Mouse (Mus musculus) midbrain, postnatal 0 days (tissue): ENCODE results near the gene Vmn1r85. TPM values are rescaled to one million over a fixed set of nuclear protein-coding genes. Genes with fewer than 3 reads are reported as not detected.
"Not testable (repeated sequence)": the region's sequence is repeated elsewhere in the genome, so short reads cannot be mapped to it uniquely, and the experiment has no call there.

Experiments
- ATAC-seq: fragments of 200-750 bp; cut with Nextera tagmentation; 2 replicates; pipeline ENCODE4 v1.8.0; 2017; ENCODE audit warnings: moderate number of reproducible peaks, mild to moderate bottlenecking, moderate TSS enrichment, moderate library complexity; ENCODE audit not compliant: low FRiP score
- DNase-seq: peaks from one replicate; pipeline ENCODE4 v3.0.0-alpha.2; 2015; ENCODE audit warnings: low spot score
- H3K27ac ChIP-seq: fragments of 300-500 bp; sonication (generic); 2 replicates; pipeline ENCODE4 v1.5.1; 2014; ENCODE audit warnings: low read depth, mild to moderate bottlenecking, low read length, mixed read lengths
- H3K27me3 ChIP-seq: fragments of 300-500 bp; sonication (generic); 2 replicates; pipeline ENCODE4 v1.6.1; 2014; ENCODE audit warnings: low read length, control low read depth, mixed read lengths; ENCODE audit not compliant: insufficient read depth
- H3K36me3 ChIP-seq: fragments of 300-500 bp; sonication (generic); 2 replicates; pipeline ENCODE4 v1.6.1; 2014; ENCODE audit warnings: low read length, control low read depth, mixed read lengths; ENCODE audit not compliant: insufficient read depth
- H3K4me1 ChIP-seq: fragments of 300-500 bp; sonication (generic); 2 replicates; pipeline ENCODE4 v1.6.1; 2014; ENCODE audit warnings: mild to moderate bottlenecking, control low read depth, antibody characterized with exemption, low read length, mixed read lengths; ENCODE audit not compliant: insufficient read depth
- H3K4me2 ChIP-seq: fragments of 300-500 bp; sonication (generic); 2 replicates; pipeline ENCODE4 v1.6.1; 2014; ENCODE audit warnings: low read depth, mild to moderate bottlenecking, low read length, mixed read lengths; ENCODE audit not compliant: poor library complexity, severe bottlenecking
- H3K4me3 ChIP-seq: fragments of 300-500 bp; sonication (generic); 2 replicates; pipeline ENCODE4 v1.5.1; 2014; ENCODE audit warnings: low read depth, mild to moderate bottlenecking, low read length, moderate library complexity
- H3K9ac ChIP-seq: fragments of 300-500 bp; sonication (generic); replicated peaks from 2 replicates; pipeline ENCODE4 v1.6.1; 2014; ENCODE audit warnings: mild to moderate bottlenecking, low read length, moderate library complexity, mixed read lengths; ENCODE audit not compliant: poor library complexity, severe bottlenecking
- H3K9me3 ChIP-seq: fragments of 300-500 bp; sonication (generic); 2 replicates; pipeline ENCODE4 v1.6.1; 2016; ENCODE audit warnings: low read length, control low read depth
- CTCF ChIP-seq: IDR thresholded peaks from 2 replicates; pipeline ENCODE4 v1.5.1; 2016; ENCODE audit warnings: antibody characterized with exemption, mild to moderate bottlenecking
- WGBS: fragments of 180-500 bp; shearing (Covaris S2); extraction: QIAGEN DNeasy Blood & Tissue Kit; methylation state at CpG from one replicate; pipeline ENCODE4 v1.1.7; 2014; 5-methylcytosine and 5-hydroxymethylcytosine counted together
- polyA plus RNA-seq: library from polyadenylated mRNA; unstranded; fragments of >200 nt; fragmentation: Nextera tagmentation; extraction: Ambion mirVana; gene quantifications from 2 replicates; pipeline ENCODE4 v1.2.1, GENCODE M21; 2015
- total RNA-seq: library from RNA; depleted of rRNA; stranded (reverse); fragments of >200 nt; gene quantifications from 2 replicates; pipeline ENCODE4 v1.2.3, GENCODE M21; 2014

The Vmn1r85 gene
- total and polyA plus RNA-seq, 2 experiments from 2014 or later: 0.27 to 0.33 TPM

DNA sequence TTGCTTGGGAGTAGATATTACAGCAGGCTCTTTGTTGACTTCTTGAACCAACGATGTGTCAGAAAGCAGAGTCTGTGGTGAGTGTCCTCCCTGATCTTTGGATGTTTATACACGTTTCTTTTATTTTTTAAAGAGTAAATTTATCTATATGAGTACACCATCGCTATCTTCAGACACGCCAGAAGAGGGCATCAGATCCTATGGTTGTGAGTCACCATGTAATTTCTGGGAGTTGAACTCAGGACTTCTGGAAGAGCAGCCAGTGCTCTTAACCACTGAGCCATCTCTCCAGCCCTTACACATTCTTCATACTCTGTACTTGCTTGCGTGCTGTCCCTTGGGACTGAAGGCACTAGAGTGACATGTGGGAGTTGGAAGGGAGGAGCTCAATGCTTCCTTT lies 22.7 kb downstream of the Vmn1r85 start:
- ATAC-seq (no peak), DNase-seq (no peak)
- Histone ChIP-seq H3K9me3 (no peaks in the 10 kb centered on the region), H3K27ac (no peak overlapping the region), H3K4me2 (no peak overlapping the region), H3K4me3 (no peak overlapping the region), H3K27me3 (no peaks in the 10 kb centered on the region), H3K4me1 (no peaks in the 10 kb centered on the region), H3K9ac (no peak overlapping the region), H3K36me3 (no peaks in the 10 kb centered on the region)
- 63% methylated on average over 5 of the region's 5 CpGs for WGBS
- TF ChIP-seq CTCF: no peak

DNA sequence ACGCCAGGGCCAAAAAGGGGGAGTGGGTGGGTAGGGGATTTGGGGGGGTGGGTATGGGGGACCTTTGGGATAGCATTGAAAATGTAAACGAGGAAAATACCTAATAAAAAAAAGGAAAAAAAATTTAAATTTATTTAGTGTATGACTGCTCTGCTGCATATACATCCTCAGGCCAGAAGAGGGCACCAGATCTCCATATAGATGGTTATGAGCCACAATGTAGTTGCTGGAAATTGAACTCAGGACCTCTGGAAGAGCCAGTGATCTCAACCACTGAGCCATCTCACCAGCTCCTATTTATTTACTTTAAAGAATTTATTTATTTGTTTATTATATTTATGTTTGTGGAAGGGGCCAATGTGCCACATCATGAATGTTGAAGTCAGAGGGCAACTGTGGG lies 31.6 kb downstream of the Vmn1r85 start:
- not testable (repeated sequence) for H3K9me3 ChIP-seq, H3K9ac ChIP-seq, H3K27ac ChIP-seq, H3K27me3 ChIP-seq, H3K36me3 ChIP-seq, H3K4me1 ChIP-seq, H3K4me2 ChIP-seq, ATAC-seq, H3K4me3 ChIP-seq, DNase-seq
- TF ChIP-seq CTCF: peak; percentile 50
- 46% methylated on average over 2 of the region's 2 CpGs for WGBS

DNA sequence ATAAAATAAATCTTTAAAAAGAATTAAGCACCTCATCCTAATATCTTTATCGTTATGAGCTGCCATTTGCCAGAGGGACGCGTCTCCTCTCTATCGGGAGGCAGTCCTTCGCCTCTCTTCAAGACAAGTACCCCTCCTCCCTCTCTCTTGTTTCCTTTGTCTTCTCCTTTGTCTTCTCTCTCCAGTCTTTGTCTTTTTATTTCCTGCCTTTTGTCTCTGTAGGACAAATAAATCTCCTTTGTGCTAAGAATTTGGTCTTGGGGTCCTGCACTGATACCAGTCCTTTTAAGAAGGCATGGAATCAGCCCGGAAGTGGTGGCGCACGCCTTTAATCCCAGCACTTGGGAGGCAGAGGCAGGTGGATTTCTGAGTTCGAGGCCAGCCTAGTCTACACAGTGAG lies 35.4 kb downstream of the Vmn1r85 start:
- no peak overlapping the region for H3K9ac ChIP-seq
- H3K4me2 ChIP-seq: no peak overlapping the region
- H3K4me3 ChIP-seq: no peak overlapping the region
- WGBS: 87% methylated on average over 9 of the region's 9 CpGs
- no peaks in the 10 kb centered on the region for H3K9me3 ChIP-seq
- no peak for TF ChIP-seq CTCF
- no peak overlapping the region for H3K27ac ChIP-seq
- ATAC-seq (no peak), DNase-seq (no peak)
- no peaks in the 10 kb centered on the region for H3K27me3 ChIP-seq
- H3K4me1 ChIP-seq: no peaks in the 10 kb centered on the region; the same call in 1 of the 2 replicates
- H3K36me3 ChIP-seq: no peaks in the 10 kb centered on the region

DNA sequence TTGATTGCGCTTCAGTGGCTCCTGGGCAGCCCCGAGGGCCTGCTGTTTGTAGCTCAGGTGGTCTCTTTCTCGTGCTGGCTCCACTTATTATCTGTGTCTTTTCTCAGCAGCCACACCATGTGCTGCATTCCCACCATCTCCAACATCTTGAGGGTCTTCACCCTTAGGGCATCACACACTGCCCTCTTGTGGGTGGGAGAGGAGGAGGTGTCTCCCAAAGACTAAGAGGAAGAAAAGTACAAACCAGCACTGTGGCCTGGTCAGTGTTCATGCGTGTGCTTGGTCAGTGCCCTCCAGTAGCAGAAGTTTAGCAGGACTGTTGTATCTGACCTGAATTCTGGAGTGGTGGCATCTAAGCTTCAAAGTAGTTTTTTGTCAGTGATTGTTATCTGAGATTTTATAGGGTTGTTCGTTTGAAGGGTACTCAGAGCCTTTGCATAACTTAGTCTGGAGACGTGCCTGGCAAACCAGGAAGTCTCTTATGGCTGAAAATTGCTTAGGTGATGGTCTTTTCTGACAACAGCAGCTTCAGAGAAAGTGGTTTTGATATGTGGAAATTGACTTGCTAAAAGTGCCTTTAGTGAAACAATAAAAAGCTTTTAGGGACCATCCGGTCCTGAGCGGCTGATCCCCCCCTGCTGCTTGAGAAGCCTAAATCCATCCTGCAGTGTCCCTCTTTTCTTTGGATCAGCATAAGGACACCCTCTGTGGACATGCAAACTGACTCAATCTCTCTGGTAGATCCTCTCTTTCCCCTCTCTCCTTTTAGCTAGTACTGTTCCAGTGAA lies 37.9 kb downstream of the Vmn1r85 start:
- no peak for ATAC-seq
- no peak for DNase-seq
- H3K27ac ChIP-seq: no peak overlapping the region
- H3K27me3 ChIP-seq: no peaks in the 10 kb centered on the region
- no peak overlapping the region for H3K4me2 ChIP-seq
- peaks cover 5% of the 10 kb centered on the region; the same call in 1 of the 2 replicates for H3K4me1 ChIP-seq
- no peak overlapping the region for H3K4me3 ChIP-seq
- TF ChIP-seq CTCF: peak; percentile 47
- no peak overlapping the region for H3K9ac ChIP-seq
- no peaks in the 10 kb centered on the region for H3K9me3 ChIP-seq
- 47% methylated on average over 8 of the region's 8 CpGs for WGBS
- no peaks in the 10 kb centered on the region for H3K36me3 ChIP-seq

DNA sequence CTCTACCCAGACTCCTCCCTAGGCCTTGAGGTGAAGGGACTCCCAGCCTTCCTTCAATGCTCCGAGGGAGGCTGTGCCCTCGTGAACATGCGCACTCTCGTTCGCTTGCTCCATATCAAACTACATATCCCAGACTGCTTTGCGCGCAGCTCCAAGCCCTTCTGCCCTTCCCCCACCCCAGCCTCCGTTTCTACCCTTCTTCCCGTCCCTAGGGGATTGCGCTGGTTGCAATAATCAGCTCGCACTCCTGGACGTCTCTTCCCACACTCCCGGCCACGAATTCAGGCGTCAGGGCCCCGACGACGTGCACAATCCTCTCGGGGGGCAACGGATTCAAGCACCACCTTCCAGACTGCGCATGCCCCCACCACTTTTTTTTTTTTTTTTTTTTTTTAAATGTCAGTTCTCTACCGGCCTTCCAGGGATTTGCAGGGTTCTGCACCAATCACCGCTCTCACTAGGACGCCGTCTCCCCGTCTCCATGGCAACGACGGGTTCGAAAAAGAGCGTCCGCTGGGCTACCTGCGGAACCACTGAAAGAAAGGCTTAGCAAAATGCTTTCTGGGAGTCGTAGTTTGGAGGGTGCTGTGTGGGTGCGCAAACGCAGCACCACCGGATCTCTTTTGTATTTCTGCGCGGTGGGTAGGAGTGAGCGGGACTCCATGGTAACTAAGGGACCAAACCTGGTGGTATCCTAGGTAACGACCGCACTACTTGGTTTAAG lies 40.5 kb downstream of the Vmn1r85 start, which contains the start of gene Mzf1:
Mzf1 (minus strand) TSS at position 478 of the 724 bp plus-strand sequence.
- WGBS: under 1% methylated on average over 41 of the region's 41 CpGs
- Histone ChIP-seq H3K4me2 (peak within 1 kb of the TSS; percentile 58), H3K27ac (peak within 1 kb of the TSS; percentile 81), H3K9ac (peak within 1 kb of the TSS; percentile 42), H3K4me1 (peaks cover 5% of the 10 kb centered on the region; the same call in 1 of the 2 replicates), H3K9me3 (no peaks in the 10 kb centered on the region), H3K36me3 (no peaks in the 10 kb centered on the region; the same call in 1 of the 2 replicates), H3K27me3 (no peaks in the 10 kb centered on the region), H3K4me3 (peak within 1 kb of the TSS; percentile 58)
- no peak for TF ChIP-seq CTCF
- peak; percentile 99 for DNase-seq
- ATAC-seq: peak; percentile 96

DNA sequence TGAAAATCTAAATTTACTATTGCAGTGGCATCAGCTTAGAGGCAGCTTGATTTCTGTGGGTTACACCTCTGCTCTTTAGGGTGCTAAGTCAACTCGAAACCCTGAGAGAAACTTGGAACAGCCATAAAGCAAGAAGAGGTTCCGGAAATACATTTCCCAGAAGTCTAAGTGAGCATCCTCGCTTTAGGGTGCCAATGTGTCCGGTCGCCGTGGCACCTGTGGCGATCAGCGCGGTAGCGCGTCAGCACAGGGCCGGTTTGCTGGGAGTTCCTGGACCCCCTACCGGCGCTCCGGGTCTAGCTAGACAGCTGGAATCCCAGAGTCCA lies 41.0 kb downstream of the Vmn1r85 start:
- no peak for TF ChIP-seq CTCF
- no peak; the same call in 1 of the 2 replicates for ATAC-seq
- H3K27ac ChIP-seq: peak overlapping the region; percentile 81

More for the DNA sequence above, 41.0 kb downstream of the Vmn1r85 start:
- Histone ChIP-seq H3K4me2 (peak overlapping the region; percentile 58), H3K9me3 (no peaks in the 10 kb centered on the region), H3K27me3 (no peaks in the 10 kb centered on the region), H3K36me3 (no peaks in the 10 kb centered on the region; the same call in 1 of the 2 replicates), H3K4me1 (peaks cover 5% of the 10 kb centered on the region; the same call in 1 of the 2 replicates), H3K9ac (peak overlapping the region; percentile 42), H3K4me3 (peak overlapping the region; percentile 58)
- no peak for DNase-seq
- WGBS: 2% methylated on average over 15 of the region's 15 CpGs
